Mouse (Mus musculus) MEL (cell line): ENCODE measurements at regions not wholly inside any gene's neighbourhood (a gene's known extent, or its start where the extent isn't known, plus 50 kb on each side); places are given as distances from the start of the nearest gene placed in this dataset.

Experiments
- POLR2A ChIP-seq, 2 experiments: IDR thresholded peaks; 2 replicates each; pipeline ENCODE4 v1.6.1; 2011 to 2012; ENCODE audit warnings: low read length in 2 of 2, mild to moderate bottlenecking in 2 of 2, control low read depth in 1 of 2, improper control_type of control experiment in 1 of 2, low read depth in 1 of 2, moderate library complexity in 1 of 2; ENCODE audit not compliant: control insufficient read depth in 1 of 2, insufficient read depth in 1 of 2, poor library complexity in 1 of 2
- USF2 ChIP-seq, 2 experiments: IDR thresholded peaks; 2 replicates each; pipeline ENCODE4 v1.6.1; 2011 to 2012; ENCODE audit warnings: improper control_type of control experiment in 2 of 2, low read length in 2 of 2, borderline replicate concordance in 1 of 2, inconsistent platforms in 1 of 2, low read depth in 1 of 2, mild to moderate bottlenecking in 1 of 2; ENCODE audit not compliant: insufficient read depth in 1 of 2
- ZNF384 ChIP-seq: IDR thresholded peaks from 2 replicates; pipeline ENCODE4 v1.6.1; 2012; ENCODE audit warnings: low read depth, mild to moderate bottlenecking, inconsistent platforms, low read length, improper control_type of control experiment

DNA sequence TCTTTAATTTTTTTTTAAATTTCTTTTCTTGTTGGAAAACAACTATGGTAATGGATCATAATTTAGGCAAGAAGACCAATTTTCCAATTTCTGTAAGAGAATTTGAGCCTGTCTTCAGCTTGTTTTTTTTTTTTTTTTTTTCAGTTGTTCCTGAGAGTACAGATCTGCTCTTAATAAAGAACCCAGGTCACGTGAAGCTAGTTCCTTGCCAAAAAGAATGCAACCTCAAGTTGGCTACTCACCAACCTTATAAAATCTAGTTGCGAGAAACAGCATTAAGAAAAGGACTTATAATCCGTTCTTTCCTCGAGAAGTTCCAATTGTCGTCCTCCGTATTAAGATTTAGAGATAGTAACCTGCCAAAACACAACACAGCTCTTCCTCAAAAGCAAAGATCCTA lies 58.3 kb upstream of the Intu start:
- TF ChIP-seq USF2 (IDR thresholded peaks at IDR 0.05; ENCODE audit: borderline replicate concordance in 1 of 2, insufficient read depth in 1 of 2, low read depth in 1 of 2, low read length in 2 of 2) (no peak), ZNF384 (no peak), POLR2A (IDR thresholded peaks at IDR 0.05; ENCODE audit: control insufficient read depth in 1 of 2, insufficient read depth in 1 of 2, low read depth in 1 of 2, low read length in 2 of 2, poor library complexity in 1 of 2) (no peak)
